ENCODE assay signal across 6 mouse cellular contexts in genomic region chr9:105641377-105641776, GRCm38 (mm10). TPM values are rescaled to one million over a fixed set of nuclear protein-coding genes. Genes with fewer than 3 reads are reported as not detected.
DNase-seq lines count a peak whose midpoint lies in the region; ATAC-seq and TF ChIP-seq lines count a peak whose summit lies in the region.
"Not testable (repeated sequence)": the region's sequence is repeated elsewhere in the genome, so short reads cannot be mapped to it uniquely, and the experiment has no call there.

No protein-coding gene starts in this region.

- H3K27ac ChIP-seq in ES-Bruce4 (ENCODE audit: insufficient read depth, low read length) = peak overlapping the region; percentile 94
- peak overlapping the region; percentile 94 for H3K27ac ChIP-seq in ES-E14 (ENCODE audit: insufficient read depth, low read depth, low read length, poor library complexity, severe bottlenecking)
- H3K27ac ChIP-seq in embryonic facial prominence, embryonic 14.5 days (replicated peaks; ENCODE audit: low read depth, low read length) = not testable (repeated sequence)

- H3ac ChIP-seq in myocyte (ENCODE audit: control insufficient read depth, insufficient read length) = not testable (repeated sequence)

- H3K36me3 ChIP-seq in ES-Bruce4 (ENCODE audit: control insufficient read depth, insufficient read depth, low read length, poor library complexity, severe bottlenecking); myocyte (ENCODE audit: control insufficient read depth, insufficient read depth): not testable (repeated sequence)
- H3K36me3 ChIP-seq in ES-E14 (ENCODE audit: control insufficient read depth, insufficient read depth, low read length, poor library complexity, severe bottlenecking) = peaks cover 11% of the 10 kb centered on the region
- peaks cover 15% of the 10 kb centered on the region; the same call in 1 of the 2 replicates for H3K36me3 ChIP-seq in embryonic facial prominence, embryonic 14.5 days (ENCODE audit: control insufficient read depth, insufficient read depth, low read length)

- ATAC-seq in embryonic facial prominence, embryonic 14.5 days (ENCODE audit: low read depth) = not testable (repeated sequence)

- TF ChIP-seq CTCF in ES-Bruce4 (IDR thresholded peaks at IDR 0.05; ENCODE audit: low read depth, low read length) = not testable (repeated sequence)

- not testable (repeated sequence) for H3K4me2 ChIP-seq in embryonic facial prominence, embryonic 14.5 days (ENCODE audit: low read depth, low read length)
- peak overlapping the region; percentile 13 for H3K4me2 ChIP-seq in myocyte (ENCODE audit: low read depth)

- 78% methylated on average over 6 of the region's 6 CpGs for WGBS in embryonic facial prominence, embryonic 14.5 days

- in situ Hi-C loops in ES-E14 (cut with MboI; ENCODE audit: low sequenced_read_pairs in 2 of 2, unreplicated experiment in 2 of 2) = not testable (repeated sequence)

- H3K79me2 ChIP-seq in myocyte (ENCODE audit: control insufficient read depth, insufficient read depth) = not testable (repeated sequence)

- not testable (repeated sequence) for DNase-seq in ES-E14 (ENCODE audit: low read depth, low spot score)
- DNase-seq in WW6 (ENCODE audit: low read depth, low spot score) = peak; percentile 52
- peak; percentile 6 for DNase-seq in embryonic facial prominence, embryonic 14.5 days (ENCODE audit: low spot score)
- DNase-seq in heart, postnatal 4 days = peak; percentile 2

- H3K9me3 ChIP-seq in ES-Bruce4 (replicated peaks; ENCODE audit: control insufficient read depth, insufficient read depth, low read length, poor library complexity, severe bottlenecking); ES-E14 (ENCODE audit: control insufficient read depth, insufficient read depth, low read depth, low read length); embryonic facial prominence, embryonic 14.5 days (ENCODE audit: control insufficient read depth, low read length): not testable (repeated sequence)

- H3K4me1 ChIP-seq in ES-Bruce4 (ENCODE audit: control insufficient read depth, insufficient read depth, low read length); embryonic facial prominence, embryonic 14.5 days (ENCODE audit: control insufficient read depth, insufficient read depth, low read length): not testable (repeated sequence)
- peaks cover 5 to 12% of the 10 kb centered on the region in 2 experiments; a peak in 3 of 4 replicates for H3K4me1 ChIP-seq in ES-E14 (ENCODE audit: control insufficient read depth in 2 of 2, insufficient read depth in 2 of 2, low read length in 2 of 2, poor library complexity in 1 of 2)

- TF ChIP-seq POLR2A in ES-Bruce4 (IDR thresholded peaks at IDR 0.05; ENCODE audit: insufficient read depth, low read length); myocyte (IDR thresholded peaks at IDR 0.05; ENCODE audit: insufficient read length, low read depth): not testable (repeated sequence)

- not testable (repeated sequence) for H3K27me3 ChIP-seq in ES-Bruce4 (ENCODE audit: control insufficient read depth, insufficient read depth, low read length, poor library complexity, severe bottlenecking); embryonic facial prominence, embryonic 14.5 days (replicated peaks; ENCODE audit: control insufficient read depth, insufficient read depth, low read length); myocyte (ENCODE audit: control insufficient read depth, insufficient read depth, insufficient read length)

- not testable (repeated sequence) for H3K4me3 ChIP-seq in ES-Bruce4 (ENCODE audit: low read depth, low read length); embryonic facial prominence, embryonic 14.5 days (ENCODE audit: low read depth, low read length); myocyte
- H3K4me3 ChIP-seq in ES-E14 (ENCODE audit: insufficient read depth in 1 of 2, low read depth in 1 of 2, low read length in 2 of 2, poor library complexity in 1 of 2, severe bottlenecking in 1 of 2) = peak overlapping the region in 1 of 2 experiments; percentile 26; a peak in 1 of 4 replicates

- H3K9ac ChIP-seq in ES-Bruce4 (ENCODE audit: low read depth, poor library complexity, severe bottlenecking); embryonic facial prominence, embryonic 14.5 days (ENCODE audit: low read depth, low read length): not testable (repeated sequence)
- H3K9ac ChIP-seq in ES-E14 (ENCODE audit: insufficient read depth, low read depth, low read length, poor library complexity, severe bottlenecking) = peak overlapping the region; percentile 55; the same call in 1 of the 2 replicates

- TF ChIP-seq EP300 in ES-Bruce4 (IDR thresholded peaks at IDR 0.05; ENCODE audit: insufficient read depth, low read depth, low read length) = not testable (repeated sequence)

RNA-seq across cellular contexts. Expression of gene Pik3r4, which starts 1.4 kb away (rescaled TPM):
- polyA plus RNA-seq in ES-Bruce4 (2011; ENCODE audit: insufficient read depth, insufficient read length, low read depth, missing spikeins) = 29.7 and 31.9 TPM in 2 replicates
- total RNA-seq in ES-E14 (2012; rRNA removed) = 26.5 and 30.1 TPM in 2 replicates
- polyA plus RNA-seq in embryonic facial prominence, embryonic 14.5 days (2014; fragmentation: Nextera tagmentation; extraction: Ambion mirVana) = 23.0 and 24.9 TPM in 2 replicates
- 10 to 100 TPM; 21.0 to 23.5 TPM for total RNA-seq in heart, postnatal 4 days (2021)
- 10.9 TPM for polyA plus RNA-seq in myocyte (2012; fragmentation: generic; extraction: Trizol)
